In the genomic region with DNA sequence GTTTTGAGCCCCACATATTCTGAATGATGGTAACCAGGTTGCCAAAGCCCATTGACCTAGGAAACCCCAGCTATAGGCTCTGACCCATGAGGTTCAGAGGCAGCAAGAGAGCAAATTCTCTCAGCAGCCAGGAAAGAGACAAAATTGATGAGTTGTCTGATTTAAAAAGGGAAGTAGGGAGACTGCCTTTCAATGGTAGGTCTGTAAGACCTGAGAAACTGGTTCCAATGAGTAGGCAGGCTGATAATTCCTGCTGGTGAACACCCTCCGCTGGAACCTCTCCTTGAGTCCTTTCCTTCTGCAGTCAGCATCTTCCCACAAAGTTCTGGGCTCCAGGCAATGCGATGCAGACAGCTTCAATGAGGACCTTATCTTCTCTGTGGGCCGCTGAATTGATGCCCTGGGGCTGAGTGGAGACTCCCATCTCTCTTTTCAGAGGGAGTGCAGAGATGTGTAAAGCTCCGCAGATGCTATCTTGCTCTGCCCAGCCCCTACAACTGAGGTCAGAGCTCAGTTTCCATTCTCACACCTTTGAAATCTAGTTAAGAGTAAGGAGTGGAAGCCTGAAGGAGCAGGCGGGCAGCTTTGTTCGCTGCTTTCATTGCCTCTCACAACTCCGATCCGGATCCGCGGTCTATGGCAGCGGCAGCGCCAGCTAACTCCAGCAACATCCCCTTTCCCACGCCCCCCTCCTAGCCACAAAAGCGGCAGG, we compare ENCODE assay signal across 8 mouse cellular contexts.
DNase-seq lines count a peak whose midpoint lies in the region; ATAC-seq lines count a peak whose summit lies in the region.

No protein-coding gene starts in this region.

- DNase-seq in heart, embryonic 10.5 days (ENCODE audit: low spot score): no peak
- DNase-seq in heart, adult 18-20 months: no peak
- DNase-seq in B cell, adult 2 months: peak; percentile 18 to 29
- DNase-seq in forebrain, embryonic 10.5 days (ENCODE audit: extremely low spot score, low spot score): no peak
- no peak for DNase-seq in liver, embryonic 11.5 days (ENCODE audit: low spot score)
- no peak for DNase-seq in urinary bladder, postnatal 14 days (ENCODE audit: low spot score)
- no peak for DNase-seq in adrenal gland, postnatal 4 days (ENCODE audit: low spot score in 2 of 2)
- no peak for DNase-seq in left cerebral cortex, postnatal 4 days

- WGBS in heart, embryonic 10.5 days: under 1% methylated on average over 14 of the region's 14 CpGs
- WGBS in forebrain, embryonic 10.5 days: under 1% methylated on average over 14 of the region's 14 CpGs
- 1% methylated on average over 14 of the region's 14 CpGs for WGBS in liver, embryonic 11.5 days

- H3K9me3 ChIP-seq in heart, embryonic 10.5 days: no peaks in the 10 kb centered on the region
- H3K9me3 ChIP-seq in forebrain, embryonic 10.5 days: no peaks in the 10 kb centered on the region
- no peaks in the 10 kb centered on the region for H3K9me3 ChIP-seq in liver, embryonic 11.5 days (ENCODE audit: control insufficient read depth, low read length)

- peak overlapping the region; percentile 75 for H3K9ac ChIP-seq in liver, embryonic 11.5 days (ENCODE audit: low read depth, low read length)

- peak overlapping the region; percentile 90 for H3K27ac ChIP-seq in heart, embryonic 10.5 days
- H3K27ac ChIP-seq in forebrain, embryonic 10.5 days: peak overlapping the region; percentile 74
- H3K27ac ChIP-seq in liver, embryonic 11.5 days (ENCODE audit: low read depth, low read length): 0 out of 2 replicates have a peak overlapping the region, but pooled peaks have one; percentile 8

- peak overlapping the region; percentile 90 for H3K4me2 ChIP-seq in liver, embryonic 11.5 days

- no peak for ATAC-seq in liver, embryonic 11.5 days (replicated peaks; ENCODE audit: low FRiP score)

- H3K27me3 ChIP-seq in heart, embryonic 10.5 days (ENCODE audit: insufficient read depth, poor library complexity, severe bottlenecking): no peaks in the 10 kb centered on the region
- peaks cover 40% of the 10 kb centered on the region for H3K27me3 ChIP-seq in forebrain, embryonic 10.5 days (ENCODE audit: poor library complexity, severe bottlenecking)
- H3K27me3 ChIP-seq in liver, embryonic 11.5 days (replicated peaks; ENCODE audit: control insufficient read depth, insufficient read depth, low read length): no peaks in the 10 kb centered on the region; the same call in 1 of the 2 replicates

- peaks cover 13% of the 10 kb centered on the region; the same call in 1 of the 2 replicates for H3K36me3 ChIP-seq in heart, embryonic 10.5 days
- no peaks in the 10 kb centered on the region for H3K36me3 ChIP-seq in forebrain, embryonic 10.5 days (replicated peaks)
- H3K36me3 ChIP-seq in liver, embryonic 11.5 days (ENCODE audit: control insufficient read depth, insufficient read depth, low read length): no peaks in the 10 kb centered on the region

- H3K4me3 ChIP-seq in heart, embryonic 10.5 days: peak overlapping the region; percentile 80
- H3K4me3 ChIP-seq in forebrain, embryonic 10.5 days: peak overlapping the region; percentile 66
- peak overlapping the region; percentile 70 for H3K4me3 ChIP-seq in liver, embryonic 11.5 days (ENCODE audit: low read depth, low read length)

- H3K4me1 ChIP-seq in heart, embryonic 10.5 days: peaks cover 46% of the 10 kb centered on the region
- H3K4me1 ChIP-seq in forebrain, embryonic 10.5 days: peaks cover 42% of the 10 kb centered on the region
- peaks cover 14% of the 10 kb centered on the region for H3K4me1 ChIP-seq in liver, embryonic 11.5 days (replicated peaks; ENCODE audit: control insufficient read depth, insufficient read depth, low read length)

- intact Hi-C loops in left cerebral cortex, postnatal 4 days (cut with DNase I): no loop called here

Comparison
In these comparisons a context has a peak if more than half of its experiments do, and no peak if none do; other contexts are left out.
1. DNase-seq: peak in B cell, adult 2 months (2 of 2); none in heart, embryonic 10.5 days (single experiment), heart, adult 18-20 months (0 of 2), forebrain, embryonic 10.5 days (single experiment), liver, embryonic 11.5 days (single experiment), urinary bladder, postnatal 14 days (single experiment), adrenal gland, postnatal 4 days (0 of 2) and left cerebral cortex, postnatal 4 days (single experiment).
2. H3K27ac ChIP-seq: peak in every context shown above with its lines; median percentile 90 in heart, embryonic 10.5 days; 74 in forebrain, embryonic 10.5 days; 8 in liver, embryonic 11.5 days.
3. Peak in every context shown above with its lines, with median percentiles within 50 percentile points of each other: H3K4me3 ChIP-seq.